Mouse (Mus musculus) hindlimb bud, embryonic 11.5 days (tissue): ENCODE data around the gene Nprl3.

Experiments
- DNase-seq: peaks from one replicate; pipeline ENCODE4 v3.0.0-alpha.2; 2012; ENCODE audit warnings: low read depth, low spot score; ENCODE audit errors: extremely low spot score

The Nprl3 gene

DNA sequence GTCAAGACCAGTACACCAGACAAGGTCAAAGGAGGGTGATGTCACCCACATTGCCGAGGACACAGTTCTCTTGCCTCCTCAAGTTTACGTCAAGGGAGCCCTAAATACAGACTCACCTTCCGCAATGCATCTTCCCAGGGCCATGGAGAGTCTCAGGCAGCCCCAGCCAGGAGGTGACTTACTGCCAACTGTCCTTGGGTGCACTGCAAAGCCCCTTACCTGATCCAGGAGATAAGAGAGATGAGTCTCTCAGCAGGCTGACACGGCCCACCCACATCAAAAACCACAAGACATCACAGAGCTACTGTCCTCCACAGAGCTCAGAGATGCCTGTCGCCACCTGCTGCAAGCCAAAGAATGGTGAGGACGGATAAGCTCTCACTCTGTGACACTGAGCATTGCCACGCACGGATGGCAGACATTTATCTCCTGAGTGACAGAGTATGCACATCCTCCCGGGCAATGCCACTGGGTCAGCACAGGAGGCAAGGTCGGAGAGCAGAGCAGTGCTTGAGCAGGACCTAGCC, 67.4 kb downstream of the Nprl3 start, which contains the start of gene Il9r:
Gene Il9r, minus strand, starts transcription at position 205 of the 527 bp plus-strand sequence.
- DNase-seq = no peak

DNA sequence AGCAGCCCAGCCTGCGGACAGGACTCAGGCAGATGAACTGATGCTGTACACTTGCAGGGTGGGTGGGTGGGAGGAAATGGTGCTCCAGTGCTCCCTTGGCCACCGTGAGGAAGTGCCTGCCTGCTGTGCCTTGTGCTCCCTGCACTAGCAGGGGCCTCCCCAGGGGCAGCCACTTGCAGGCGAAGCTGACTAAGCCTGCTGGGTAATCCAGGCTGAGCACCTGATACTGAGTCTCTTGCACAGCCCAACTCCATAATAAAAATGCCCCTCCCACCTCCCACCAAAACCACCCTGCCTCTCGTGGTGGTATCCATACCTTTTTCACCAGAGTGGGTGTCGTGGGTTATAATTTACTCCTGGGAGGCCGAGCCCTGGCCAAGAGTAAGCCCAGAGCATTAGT, 68.3 kb downstream of the Nprl3 start:
- DNase-seq = no peak

DNA sequence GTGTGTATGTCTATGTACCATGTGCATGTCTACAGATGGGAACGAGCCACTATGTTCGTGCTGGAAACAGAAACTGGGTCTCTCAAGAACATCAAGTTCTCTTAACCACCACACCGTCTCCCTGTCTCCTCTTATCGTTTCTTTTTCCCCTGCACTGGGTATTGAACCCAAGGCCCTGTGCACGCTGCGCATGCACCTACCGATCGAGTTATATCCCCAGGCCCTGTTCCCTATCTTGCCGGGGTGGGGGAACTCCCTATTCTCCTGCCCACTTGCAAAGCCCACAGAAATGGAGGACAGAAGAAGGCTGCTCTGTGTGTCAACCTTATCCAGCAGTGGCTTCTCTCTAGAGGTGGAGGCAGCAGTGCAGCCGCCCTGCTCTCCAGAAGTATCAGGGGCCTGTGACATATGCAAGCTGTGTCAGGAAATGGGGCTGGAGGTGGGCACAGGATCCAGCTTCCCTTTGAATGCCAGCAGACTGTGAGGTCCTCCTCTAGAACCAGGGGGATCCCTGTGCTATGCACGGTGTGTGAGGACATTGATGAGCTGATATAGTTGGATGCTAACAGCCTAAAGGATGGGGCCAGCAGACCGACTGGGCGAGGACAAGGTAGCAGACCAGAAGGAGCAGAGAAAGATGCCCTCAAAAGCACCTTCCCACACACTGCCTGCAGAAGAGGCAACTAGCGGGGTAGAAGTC, 69.1 kb downstream of the Nprl3 start:
- no peak for DNase-seq

DNA sequence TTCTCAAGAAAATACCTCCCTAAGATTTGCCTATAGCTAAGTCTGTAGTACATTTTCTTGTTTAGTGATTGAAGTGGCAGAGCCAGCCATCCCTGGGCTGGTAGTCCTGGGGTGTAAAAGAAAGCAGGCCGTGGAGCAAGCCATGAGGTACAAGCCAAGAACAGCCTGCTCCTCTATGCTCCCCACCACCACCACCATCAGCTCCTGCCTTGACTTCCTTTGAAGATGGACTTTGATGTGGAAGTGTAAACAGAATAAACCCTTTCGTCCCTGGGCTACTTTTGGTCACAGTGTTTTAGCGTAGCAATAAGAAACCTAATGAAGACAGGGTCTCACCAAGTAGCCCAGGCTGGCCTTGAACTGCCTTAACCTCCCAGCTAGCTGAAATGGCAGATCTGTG, 69.7 kb downstream of the Nprl3 start:
- no peak for DNase-seq

DNA sequence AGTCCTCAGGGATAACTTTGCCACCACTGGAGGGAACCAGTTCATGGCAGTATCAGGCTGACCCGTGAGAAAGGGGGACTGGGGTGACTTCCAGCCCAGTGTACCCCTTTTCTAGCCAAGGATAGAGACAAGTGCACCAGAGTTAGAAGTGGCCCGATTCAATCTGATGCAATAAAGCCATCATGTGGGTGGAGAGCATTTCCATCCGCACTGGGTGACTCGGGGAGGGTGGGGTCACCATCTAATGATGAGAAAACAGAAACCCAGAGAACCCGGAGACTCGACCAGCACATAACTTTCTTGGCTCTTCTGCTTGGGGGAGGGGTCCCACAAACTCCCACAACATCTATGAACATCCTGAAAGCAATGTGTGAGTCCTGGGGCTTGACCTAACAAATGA, 70.8 kb downstream of the Nprl3 start:
- no peak for DNase-seq

DNA sequence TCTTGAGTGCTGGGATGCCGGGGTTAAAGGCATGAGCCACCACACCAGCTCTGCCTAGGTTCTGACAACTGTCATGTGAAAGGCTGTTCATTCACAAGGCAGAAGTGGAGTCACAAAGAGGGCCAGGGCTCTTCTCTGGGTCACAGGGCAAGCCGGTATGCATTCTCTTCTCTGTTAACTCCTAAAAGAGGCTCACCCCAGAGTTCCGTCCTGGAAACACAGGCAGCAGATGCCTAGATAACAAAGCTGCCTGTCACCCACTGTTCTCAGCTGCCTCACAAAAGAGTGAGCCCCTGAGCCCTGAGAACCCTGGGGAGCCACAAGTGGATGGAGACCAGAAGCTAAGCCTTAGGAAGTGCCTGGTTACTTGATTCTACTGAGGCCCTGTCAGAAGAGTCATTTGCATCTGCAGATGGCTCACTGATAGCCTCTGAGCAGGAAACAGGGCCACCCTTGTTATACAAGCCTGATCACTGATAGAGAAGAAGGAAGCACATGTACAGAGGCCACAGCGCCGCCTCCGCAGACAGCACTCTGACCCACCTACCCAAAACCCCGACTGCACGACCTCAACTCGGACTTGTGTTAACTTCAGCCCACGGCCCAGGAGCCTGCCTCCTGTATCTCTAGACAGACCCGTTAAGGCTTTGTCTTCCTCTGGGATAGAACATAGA, 71.5 kb downstream of the Nprl3 start:
- DNase-seq = no peak

DNA sequence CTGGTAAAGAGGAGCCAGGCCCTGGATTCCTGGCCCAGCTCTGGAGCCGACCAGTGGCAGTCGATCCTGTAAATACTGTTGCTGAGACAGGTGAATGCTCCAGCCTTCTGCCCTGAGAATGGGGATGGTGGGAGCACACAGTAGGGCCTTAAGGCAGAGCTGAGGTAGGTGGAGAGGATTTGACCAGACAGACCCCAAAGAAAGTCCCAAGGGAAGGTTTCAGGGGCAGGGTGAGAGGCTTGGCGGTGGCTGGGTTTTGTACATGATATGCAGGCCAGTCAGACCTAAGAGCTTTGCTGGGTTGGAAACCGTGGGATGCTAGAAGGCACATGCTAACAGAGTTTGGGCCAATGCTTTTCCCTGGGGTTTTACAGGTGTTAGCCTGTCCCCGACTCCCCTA, 72.9 kb downstream of the Nprl3 start:
- no peak for DNase-seq

DNA sequence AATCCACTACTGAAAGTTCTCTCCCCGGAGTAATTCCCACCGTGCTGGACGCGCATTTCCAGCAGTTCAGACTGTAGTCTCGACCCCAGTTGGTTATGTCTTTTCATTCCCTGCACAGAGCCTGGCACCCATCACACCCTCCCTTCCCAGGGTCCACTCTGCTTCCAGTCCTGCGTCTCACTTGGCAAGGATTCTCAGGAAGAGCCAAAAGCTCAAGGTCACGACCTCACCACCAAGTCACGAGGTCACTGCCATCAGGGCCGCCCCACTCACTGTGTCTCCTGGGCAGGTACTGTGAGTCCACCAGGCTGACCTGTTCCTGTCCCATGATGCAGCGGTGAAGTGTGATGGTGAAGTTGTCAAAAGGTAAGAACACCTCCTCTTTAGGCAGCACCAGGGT, 73.4 kb downstream of the Nprl3 start:
- DNase-seq = no peak

DNA sequence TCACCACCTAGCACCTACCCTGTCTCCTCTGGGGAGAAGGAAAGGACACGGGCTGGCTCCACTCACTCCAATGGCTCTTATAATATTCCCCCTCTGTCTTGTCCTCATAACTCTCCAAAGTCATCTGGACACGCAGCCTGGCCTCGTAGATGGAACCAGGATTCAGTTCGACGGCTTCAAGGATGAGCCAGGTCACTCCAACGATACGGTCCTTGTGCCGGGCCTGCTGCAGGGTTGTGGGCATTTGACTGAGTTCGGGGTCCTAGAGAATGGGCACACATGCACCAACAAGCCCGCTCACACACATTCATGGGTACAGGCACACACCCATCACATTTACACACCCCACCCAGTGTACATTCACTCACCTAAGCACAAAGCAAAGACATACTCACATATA, 74.4 kb downstream of the Nprl3 start:
- no peak for DNase-seq

DNA sequence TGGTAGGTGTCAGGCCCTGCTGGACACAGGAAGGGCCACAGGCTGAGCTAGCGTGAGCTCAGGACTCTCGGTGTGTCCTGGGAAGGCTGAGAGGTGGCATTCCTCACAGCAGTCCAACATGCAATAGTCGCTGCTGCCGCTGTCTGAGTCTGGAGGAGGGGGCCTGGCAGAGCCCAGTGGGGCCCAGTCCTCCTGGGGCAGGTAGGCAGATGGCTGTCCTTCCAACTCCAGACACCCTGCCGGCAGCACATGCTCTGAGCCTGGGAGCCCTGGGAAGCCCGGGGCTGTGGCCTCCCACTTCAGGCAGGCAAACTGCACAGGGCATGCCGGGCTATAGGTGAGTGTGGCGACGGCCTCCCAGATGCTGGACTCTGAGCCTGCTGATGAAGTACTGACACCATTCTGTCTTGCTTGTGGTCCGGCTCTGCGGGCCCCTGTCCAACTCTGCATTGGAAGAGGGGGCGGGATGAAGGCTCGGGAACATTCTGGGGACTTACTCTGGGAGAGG, 76.8 kb downstream of the Nprl3 start:
- DNase-seq = no peak

DNA sequence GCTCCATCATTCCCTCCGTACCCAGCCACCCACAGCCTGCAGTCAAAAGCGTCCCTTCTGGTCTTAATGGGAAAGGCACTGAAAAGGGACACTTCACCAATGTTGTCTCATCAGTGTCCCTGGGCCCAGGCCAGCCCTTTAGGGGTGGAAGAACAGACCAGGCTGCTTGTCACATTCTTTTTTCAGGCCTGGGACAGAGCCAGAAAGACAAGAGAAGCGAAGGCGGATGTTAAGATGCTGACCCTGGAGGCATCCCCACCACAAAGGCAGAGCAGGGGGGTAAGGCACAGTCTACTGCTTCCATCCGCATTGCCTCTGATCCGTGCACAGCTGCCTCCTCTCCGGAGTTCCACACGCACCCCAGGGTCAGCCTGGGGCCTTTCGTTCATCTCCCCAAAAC, 77.4 kb downstream of the Nprl3 start:
- no peak for DNase-seq

DNA sequence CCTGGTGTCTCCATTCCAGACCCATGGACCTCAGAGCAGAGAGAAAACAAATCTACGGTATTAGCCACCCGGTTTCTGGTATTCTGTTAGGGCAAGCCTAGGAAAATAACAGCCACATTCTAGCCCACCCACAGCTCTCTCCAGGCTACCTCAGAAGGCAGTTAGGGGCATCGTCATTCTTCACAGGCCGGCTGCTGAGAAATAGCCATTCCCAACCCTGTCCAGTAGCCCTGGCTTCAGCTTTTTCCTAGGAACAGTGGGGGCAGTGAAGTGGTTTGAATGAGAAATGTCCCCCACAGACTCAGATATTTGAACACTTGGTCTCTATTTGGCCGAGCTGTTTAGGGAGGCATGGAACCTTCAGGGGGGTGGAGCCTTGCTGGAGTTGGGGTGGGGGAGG, 78.1 kb downstream of the Nprl3 start:
- no peak for DNase-seq

DNA sequence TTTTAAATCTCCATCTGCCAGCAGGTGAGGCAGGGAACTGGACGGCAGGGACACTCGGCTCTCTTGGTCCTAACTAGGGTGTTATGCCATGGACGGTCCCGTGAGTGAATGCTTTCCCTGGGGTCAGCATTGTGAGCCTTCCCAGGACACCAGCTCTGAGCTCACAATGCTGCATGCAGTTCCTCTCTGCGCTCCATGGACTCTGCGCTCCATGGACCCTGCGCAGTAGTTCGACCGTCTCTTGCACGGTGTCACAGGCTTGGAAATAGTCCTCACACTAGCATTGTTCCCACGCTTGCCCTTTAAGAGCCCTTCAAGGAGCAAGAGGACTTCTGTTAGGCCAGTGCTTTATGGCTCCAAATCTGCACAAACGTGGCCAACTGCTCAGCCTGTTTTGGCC, 78.6 kb downstream of the Nprl3 start:
- no peak for DNase-seq

DNA sequence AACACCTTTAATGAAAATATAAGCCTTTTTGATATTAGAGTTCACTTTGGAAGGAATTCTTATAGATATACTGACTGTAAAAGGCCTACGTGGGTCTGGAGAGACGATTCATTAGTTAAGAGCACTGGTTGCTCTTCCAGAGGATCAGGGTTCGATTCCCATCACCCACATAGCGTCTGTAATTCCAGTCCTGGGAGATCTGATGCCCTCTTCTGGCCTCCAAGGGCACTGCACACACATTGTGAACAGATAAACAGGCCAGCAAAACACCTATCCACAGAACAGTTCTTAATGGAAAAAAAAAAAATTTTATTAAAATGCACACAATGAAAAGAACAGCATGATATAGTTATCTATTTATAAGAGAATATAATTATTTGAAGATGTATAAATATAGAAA, 80.3 kb downstream of the Nprl3 start:
- no peak for DNase-seq

DNA sequence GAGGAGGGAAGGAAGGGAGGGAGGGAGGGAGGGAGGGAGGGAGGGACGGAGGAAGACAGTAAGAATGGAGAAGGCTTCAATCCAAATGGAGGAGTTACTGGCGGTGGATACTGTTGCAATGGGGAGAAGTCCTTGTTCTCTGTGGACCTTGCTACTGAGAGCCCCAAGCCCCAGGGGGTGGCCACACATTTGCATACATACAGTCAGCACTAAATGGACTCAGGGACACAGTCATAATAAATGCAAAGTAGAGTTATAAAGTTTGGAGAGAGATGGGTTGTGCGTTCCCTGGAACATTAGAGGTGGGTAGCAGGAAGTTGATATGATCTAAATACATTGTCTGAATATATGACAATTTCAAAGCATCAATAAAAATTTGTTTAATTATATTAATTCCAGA, 81.5 kb downstream of the Nprl3 start:
- DNase-seq = no peak

DNA sequence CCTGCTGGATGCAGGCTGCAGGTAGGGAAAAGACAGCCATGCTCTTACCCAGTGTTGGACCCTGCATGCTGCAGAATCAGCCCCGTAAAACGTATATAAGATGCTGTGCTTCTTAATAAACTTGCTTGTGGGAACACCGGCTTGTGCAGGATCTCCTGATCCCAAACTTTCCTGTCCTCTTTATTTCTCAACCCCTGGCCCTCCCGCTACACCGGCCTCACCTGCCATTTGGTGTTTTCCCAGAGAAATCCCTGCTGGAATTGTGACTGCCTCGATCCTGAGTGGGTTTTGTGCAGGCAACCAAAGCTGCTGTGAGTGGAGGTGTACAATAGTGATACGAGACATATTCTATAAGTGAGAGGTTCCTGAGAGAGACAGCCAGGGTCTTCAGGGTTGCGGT, 83.0 kb downstream of the Nprl3 start:
- no peak for DNase-seq

DNA sequence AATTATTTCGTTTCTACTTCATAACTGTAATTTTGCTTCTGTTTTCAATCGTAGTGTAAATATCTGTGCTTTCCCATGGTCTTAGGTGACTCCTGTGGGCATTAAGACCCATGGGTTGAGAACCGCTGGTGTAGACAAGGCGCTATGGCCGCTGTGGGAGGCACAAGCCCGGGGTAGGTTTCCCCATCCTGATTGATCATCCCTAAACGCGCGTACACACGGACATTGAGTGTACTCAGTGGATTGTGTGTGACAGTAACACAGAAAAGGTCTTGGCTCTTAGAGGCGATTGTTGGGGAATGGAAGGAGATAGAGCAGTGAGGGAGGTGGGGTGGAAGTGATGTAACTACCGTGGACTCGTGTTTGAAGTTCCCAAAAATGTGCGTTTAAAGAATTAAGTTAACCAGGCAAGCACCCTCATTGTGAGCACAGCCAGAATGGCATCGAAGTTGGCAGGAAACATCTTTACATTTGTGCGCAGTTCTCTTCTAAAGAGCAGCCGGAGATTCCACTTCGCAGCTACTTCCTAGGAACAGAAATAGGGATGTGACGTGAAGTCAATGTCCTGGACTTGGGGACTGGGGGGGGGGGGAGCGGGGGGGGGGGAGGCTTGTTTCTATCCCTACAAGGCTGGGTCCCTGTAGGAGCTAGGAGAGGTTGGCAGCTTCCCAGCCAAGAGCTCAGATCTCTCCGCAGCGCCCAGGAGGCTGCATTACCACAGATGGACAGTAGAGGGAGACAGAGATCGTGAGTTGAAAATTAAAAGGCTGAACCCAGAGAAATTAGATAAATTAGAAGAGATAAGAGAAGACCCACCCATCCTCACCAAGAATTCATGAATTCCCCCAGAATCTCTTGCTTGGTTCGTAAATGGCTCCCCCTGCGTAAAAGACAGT, 85.3 kb downstream of the Nprl3 start:
- DNase-seq = peak; percentile 52

DNA sequence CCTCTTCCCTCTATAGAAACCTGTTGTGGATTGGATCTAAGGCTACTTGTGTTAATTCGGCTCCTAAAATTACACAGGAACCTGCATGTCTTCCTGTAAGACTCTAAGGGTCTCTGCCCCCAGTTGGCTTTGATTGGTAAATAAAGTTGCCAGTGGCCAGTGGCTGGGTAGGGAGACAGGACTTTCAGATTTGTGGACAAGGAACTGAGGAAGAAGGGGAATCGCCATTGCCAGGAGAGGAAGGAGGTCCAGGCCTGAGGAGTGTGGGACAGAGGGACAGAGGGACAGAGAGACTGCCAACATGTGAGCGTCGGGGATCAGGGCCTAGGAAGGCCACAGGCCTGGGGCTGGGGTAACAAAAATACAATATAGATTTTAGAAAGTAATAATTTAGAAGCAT, 86.3 kb downstream of the Nprl3 start:
- no peak for DNase-seq

DNA sequence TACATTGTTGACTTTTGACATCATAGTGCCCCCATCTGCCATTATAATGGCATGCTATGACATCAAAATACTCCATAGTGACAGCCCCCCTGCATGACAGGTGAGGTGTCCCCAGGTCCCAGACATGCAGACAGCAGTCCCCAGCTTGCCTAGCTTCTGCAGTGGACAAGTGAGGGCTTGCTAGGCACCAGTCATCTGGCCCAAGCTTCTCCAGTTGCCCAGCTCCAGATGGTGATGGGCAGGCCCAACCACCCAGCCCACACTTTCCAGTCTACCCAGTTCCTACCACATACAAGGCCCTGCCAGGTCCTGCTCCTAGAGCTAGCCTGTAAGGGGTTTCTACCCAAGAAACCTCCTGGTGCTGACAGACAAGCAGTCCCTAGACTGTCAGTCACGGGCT, 89.0 kb downstream of the Nprl3 start:
- DNase-seq = no peak
